Mouse (Mus musculus) liver, embryonic 16.5 days (tissue): Measurements from ENCODE around the gene Adam10. TPM values are rescaled to one million over a fixed set of nuclear protein-coding genes. Genes with fewer than 3 reads are reported as not detected.

Experiments
- ATAC-seq: fragments of 200-750 bp; cut with Nextera tagmentation; 2 replicates; pipeline ENCODE4 v1.8.0; 2017; ENCODE audit warnings: low read depth, mild to moderate bottlenecking, moderate number of reproducible peaks, moderate library complexity
- H3K27ac ChIP-seq: fragments of 300-500 bp; sonication (generic); 2 replicates; pipeline ENCODE4 v1.5.1; 2014; ENCODE audit warnings: mild to moderate bottlenecking, low read length
- H3K27me3 ChIP-seq: fragments of 300-500 bp; sonication (generic); 2 replicates; pipeline ENCODE4 v1.6.1; 2014; ENCODE audit warnings: low read depth, low read length, mixed read lengths; ENCODE audit not compliant: control insufficient read depth, insufficient read depth
- H3K36me3 ChIP-seq: fragments of 300-500 bp; sonication (generic); 2 replicates; pipeline ENCODE4 v1.6.1; 2014; ENCODE audit warnings: mild to moderate bottlenecking; ENCODE audit not compliant: control insufficient read depth, insufficient read depth
- H3K4me1 ChIP-seq: fragments of 300-500 bp; sonication (generic); 2 replicates; pipeline ENCODE4 v1.6.1; 2014; ENCODE audit warnings: low read depth, low read length, mixed read lengths; ENCODE audit not compliant: control insufficient read depth
- H3K4me2 ChIP-seq: fragments of 300-500 bp; sonication (generic); 2 replicates; pipeline ENCODE4 v1.6.1; 2014; ENCODE audit warnings: low read depth, low read length, mixed read lengths
- H3K4me3 ChIP-seq: fragments of 300-500 bp; sonication (generic); 2 replicates; pipeline ENCODE4 v1.5.1; 2014; ENCODE audit warnings: low read depth, mild to moderate bottlenecking, low read length
- H3K9ac ChIP-seq: fragments of 300-500 bp; sonication (generic); 2 replicates; pipeline ENCODE4 v1.6.1; 2014; ENCODE audit warnings: low read depth, low read length
- H3K9me3 ChIP-seq: fragments of 300-500 bp; sonication (generic); replicated peaks from 2 replicates; pipeline ENCODE4 v1.6.1; 2016; ENCODE audit warnings: low read length; ENCODE audit not compliant: control insufficient read depth
- WGBS: fragments of 180-500 bp; shearing (Covaris S2); extraction: QIAGEN DNeasy Blood & Tissue Kit; methylation state at CpG from one replicate; pipeline ENCODE4 v1.1.7; 2014; ENCODE audit not compliant: insufficient replicate concordance; 5-methylcytosine and 5-hydroxymethylcytosine counted together
- polyA plus RNA-seq: library from polyadenylated mRNA; unstranded; fragments of >200 nt; fragmentation: Nextera tagmentation; extraction: Ambion mirVana; gene quantifications from 2 replicates; pipeline ENCODE4 v1.2.1, GENCODE M21; 2015

Adam10 gene
- polyA plus RNA-seq, 1 experiment from 2014 or later = 66.1 TPM

- no peak for ATAC-seq
- H3K4me1 ChIP-seq = no peaks in the 10 kb centered on the region
- H3K4me2 ChIP-seq = no peak overlapping the region
- no peak overlapping the region for H3K27ac ChIP-seq
- H3K4me3 ChIP-seq = no peak overlapping the region
- H3K9me3 ChIP-seq = no peaks in the 10 kb centered on the region
- WGBS = 81% methylated on average over 7 of the region's 7 CpGs
- no peaks in the 10 kb centered on the region for H3K27me3 ChIP-seq
- no peak overlapping the region for H3K9ac ChIP-seq
- H3K36me3 ChIP-seq = peaks cover 8% of the 10 kb centered on the region
These were observed 109.9 kb downstream of the Adam10 start for GRCm38 (mm10) chr9:70788705-70789104.

- Histone ChIP-seq H3K4me3 (no peak overlapping the region), H3K4me2 (no peak overlapping the region), H3K27me3 (no peaks in the 10 kb centered on the region), H3K9me3 (no peaks in the 10 kb centered on the region), H3K27ac (no peak overlapping the region), H3K9ac (no peak overlapping the region), H3K36me3 (no peaks in the 10 kb centered on the region), H3K4me1 (no peaks in the 10 kb centered on the region)
- no peak for ATAC-seq
- WGBS = 86% methylated on average over 4 of the region's 4 CpGs
These were observed 111.8 kb downstream of the Adam10 start for GRCm38 (mm10) chr9:70790621-70791020.

- H3K27me3 ChIP-seq = no peaks in the 10 kb centered on the region
- ATAC-seq = no peak
- H3K4me3 ChIP-seq = no peak overlapping the region
- H3K4me1 ChIP-seq = no peaks in the 10 kb centered on the region
- H3K27ac ChIP-seq = no peak overlapping the region
- H3K9me3 ChIP-seq = no peaks in the 10 kb centered on the region
- no peak overlapping the region for H3K4me2 ChIP-seq
- no peak overlapping the region for H3K9ac ChIP-seq
- no peaks in the 10 kb centered on the region for H3K36me3 ChIP-seq
- WGBS = 81% methylated on average over 15 of the region's 15 CpGs
These were observed 116.0 kb downstream of the Adam10 start for GRCm38 (mm10) chr9:70794643-70795438.

- no peak overlapping the region for H3K4me2 ChIP-seq
- H3K27ac ChIP-seq = no peak overlapping the region
- WGBS = 65% methylated on average over 2 of the region's 2 CpGs
- H3K27me3 ChIP-seq = no peaks in the 10 kb centered on the region
- no peak for ATAC-seq
- H3K36me3 ChIP-seq = no peaks in the 10 kb centered on the region
- no peak overlapping the region for H3K4me3 ChIP-seq
- no peaks in the 10 kb centered on the region for H3K4me1 ChIP-seq
- H3K9me3 ChIP-seq = no peaks in the 10 kb centered on the region
- H3K9ac ChIP-seq = no peak overlapping the region
These were observed 116.6 kb downstream of the Adam10 start for GRCm38 (mm10) chr9:70795439-70795757.

GRCm38 (mm10) chr9:70800588-70801315 lies 122.0 kb downstream of the Adam10 start:
- Histone ChIP-seq H3K9ac (no peak overlapping the region), H3K9me3 (no peaks in the 10 kb centered on the region), H3K27me3 (no peaks in the 10 kb centered on the region), H3K4me3 (no peak overlapping the region), H3K4me2 (no peak overlapping the region), H3K36me3 (no peaks in the 10 kb centered on the region), H3K27ac (no peak overlapping the region), H3K4me1 (no peaks in the 10 kb centered on the region)
- 52% methylated on average over 8 of the region's 8 CpGs for WGBS
- ATAC-seq = no peak

GRCm38 (mm10) chr9:70801761-70802160 lies 123.0 kb downstream of the Adam10 start:
- Histone ChIP-seq H3K4me3 (no peak overlapping the region), H3K4me1 (no peaks in the 10 kb centered on the region), H3K27ac (no peak overlapping the region), H3K4me2 (no peak overlapping the region), H3K9ac (no peak overlapping the region), H3K27me3 (no peaks in the 10 kb centered on the region), H3K36me3 (no peaks in the 10 kb centered on the region), H3K9me3 (no peaks in the 10 kb centered on the region)
- no peak for ATAC-seq
- 65% methylated on average over 3 of the region's 3 CpGs for WGBS

- ATAC-seq = no peak
- Histone ChIP-seq H3K4me1 (no peaks in the 10 kb centered on the region), H3K9me3 (no peaks in the 10 kb centered on the region), H3K27me3 (no peaks in the 10 kb centered on the region), H3K36me3 (no peaks in the 10 kb centered on the region), H3K27ac (no peak overlapping the region), H3K4me2 (no peak overlapping the region), H3K4me3 (no peak overlapping the region), H3K9ac (no peak overlapping the region)
- 57% methylated on average over 3 of the region's 3 CpGs for WGBS
These were observed 124.0 kb downstream of the Adam10 start for GRCm38 (mm10) chr9:70802816-70803215.

- Histone ChIP-seq H3K36me3 (no peaks in the 10 kb centered on the region), H3K4me1 (no peaks in the 10 kb centered on the region), H3K4me3 (no peak overlapping the region), H3K9ac (no peak overlapping the region), H3K4me2 (no peak overlapping the region), H3K27me3 (no peaks in the 10 kb centered on the region), H3K27ac (no peak overlapping the region), H3K9me3 (no peaks in the 10 kb centered on the region)
- 27% methylated on average over 1 of the region's 1 CpGs for WGBS
- ATAC-seq = no peak
These were observed 127.3 kb downstream of the Adam10 start for GRCm38 (mm10) chr9:70806069-70806468.

- ATAC-seq = no peak
- no peaks in the 10 kb centered on the region for H3K9me3 ChIP-seq
- no peak overlapping the region for H3K4me3 ChIP-seq
- no peak overlapping the region for H3K9ac ChIP-seq
- H3K4me1 ChIP-seq = no peaks in the 10 kb centered on the region
- H3K4me2 ChIP-seq = no peak overlapping the region
- no peak overlapping the region for H3K27ac ChIP-seq
- no peaks in the 10 kb centered on the region for H3K36me3 ChIP-seq
- H3K27me3 ChIP-seq = no peaks in the 10 kb centered on the region
- WGBS = 69% methylated on average over 11 of the region's 11 CpGs
These were observed 128.9 kb downstream of the Adam10 start for GRCm38 (mm10) chr9:70807714-70808113.
